In genomic region chr7:64032921-64033354, GRCm38 (mm10) we compare ENCODE assay signal across 8 mouse cellular contexts.
DNase-seq lines count a peak whose midpoint lies in the region; ATAC-seq lines count a peak whose summit lies in the region.

No protein-coding gene starts in this region.

- peak; percentile 86 for DNase-seq in layer of hippocampus, adult 11-12 months (ENCODE audit: low spot score)
- no peak for DNase-seq in layer of hippocampus, adult 9-10 months (ENCODE audit: low spot score)
- peak; percentile 93 for DNase-seq in frontal cortex, adult 2 months (ENCODE audit: extremely low spot score in 1 of 2, low spot score in 1 of 2)
- DNase-seq in left cerebral cortex, adult 11 months (ENCODE audit: low spot score) = peak; percentile 84
- DNase-seq in thymus, postnatal 0 days (ENCODE audit: low spot score) = peak; percentile 81
- DNase-seq in kidney, postnatal 36 days = no peak
- no peak for DNase-seq in kidney, adult 11 months

- ATAC-seq in activated CD4-positive, CD25-positive, alpha-beta regulatory T cell, adult 4 months = no peak

Comparison
In these comparisons a context has a peak if more than half of its experiments do, and no peak if none do; other contexts are left out.
1. DNase-seq: peak in layer of hippocampus, adult 11-12 months (single experiment), frontal cortex, adult 2 months (2 of 2), left cerebral cortex, adult 11 months (single experiment) and thymus, postnatal 0 days (single experiment); none in layer of hippocampus, adult 9-10 months (single experiment), kidney, postnatal 36 days (0 of 2) and kidney, adult 11 months (single experiment).